In genomic region chr3:101603194-101603593, GRCm38 (mm10) we compare ENCODE assay signal across 7 mouse cellular contexts. TPM values are rescaled to one million over a fixed set of nuclear protein-coding genes. Genes with fewer than 3 reads are reported as not detected.
A peak's percentile ranks its signal among the peaks of the same experiment; 100 is the strongest.
DNase-seq lines count a peak whose midpoint lies in the region; ATAC-seq and TF ChIP-seq lines count a peak whose summit lies in the region.

No protein-coding gene starts in this region.

- peaks cover 31% of the 10 kb centered on the region; the same call in 1 of the 2 replicates for H3K4me1 ChIP-seq in lung, postnatal 0 days (ENCODE audit: insufficient read depth, low read depth, low read length)
- H3K4me1 ChIP-seq in forebrain, embryonic 10.5 days: peaks cover 70% of the 10 kb centered on the region
- peaks cover 25% of the 10 kb centered on the region for H3K4me1 ChIP-seq in kidney, postnatal 0 days (replicated peaks; ENCODE audit: insufficient read depth, low read length)
- peaks cover 15% of the 10 kb centered on the region; the same call in 1 of the 2 replicates for H3K4me1 ChIP-seq in small intestine, adult 2 months (ENCODE audit: control insufficient read depth, insufficient read depth, insufficient read length, low read length)

- peak overlapping the region; percentile 88 for H3K4me2 ChIP-seq in lung, postnatal 0 days (replicated peaks; ENCODE audit: low read depth, low read length)
- peak overlapping the region; percentile 70 for H3K4me2 ChIP-seq in kidney, postnatal 0 days (ENCODE audit: low read length)

- H3K36me3 ChIP-seq in lung, postnatal 0 days (ENCODE audit: insufficient read depth, low read length): no peaks in the 10 kb centered on the region
- no peaks in the 10 kb centered on the region for H3K36me3 ChIP-seq in forebrain, embryonic 10.5 days (replicated peaks)
- H3K36me3 ChIP-seq in kidney, postnatal 0 days (ENCODE audit: insufficient read depth, low read length): no peaks in the 10 kb centered on the region
- peaks cover 21% of the 10 kb centered on the region for H3K36me3 ChIP-seq in small intestine, adult 2 months (ENCODE audit: control insufficient read depth, insufficient read depth, low read length)

- TF ChIP-seq EP300 in lung, postnatal 0 days (IDR thresholded peaks at IDR 0.05): no peak

- no peak for TF ChIP-seq POLR2A in small intestine, adult 2 months (IDR thresholded peaks at IDR 0.05; ENCODE audit: low read depth, low read length)

- ATAC-seq in lung, postnatal 0 days: no peak
- no peak for ATAC-seq in kidney, postnatal 0 days (replicated peaks; ENCODE audit: low FRiP score, low read depth)

- no peak for TF ChIP-seq CTCF in lung, postnatal 0 days (IDR thresholded peaks at IDR 0.05)
- TF ChIP-seq CTCF in kidney, postnatal 0 days (IDR thresholded peaks at IDR 0.05; ENCODE audit: low read depth): no peak
- no peak for TF ChIP-seq CTCF in small intestine, adult 2 months (IDR thresholded peaks at IDR 0.05; ENCODE audit: extremely low read depth, insufficient read length, insufficient replicate concordance, low read depth, low read length)

- peak overlapping the region; percentile 86 for H3K9ac ChIP-seq in lung, postnatal 0 days (replicated peaks; ENCODE audit: low read depth)
- peak overlapping the region; percentile 95 for H3K9ac ChIP-seq in kidney, postnatal 0 days (ENCODE audit: low read depth, low read length)

- no peaks in the 10 kb centered on the region for H3K27me3 ChIP-seq in lung, postnatal 0 days (replicated peaks; ENCODE audit: insufficient read depth, low read length)
- peaks cover 17% of the 10 kb centered on the region for H3K27me3 ChIP-seq in forebrain, embryonic 10.5 days (ENCODE audit: poor library complexity, severe bottlenecking)
- H3K27me3 ChIP-seq in kidney, postnatal 0 days (ENCODE audit: insufficient read depth, low read length): no peaks in the 10 kb centered on the region
- H3K27me3 ChIP-seq in small intestine, adult 2 months (ENCODE audit: control insufficient read depth, insufficient read depth, low read length): no peaks in the 10 kb centered on the region

- H3K4me3 ChIP-seq in lung, postnatal 0 days (ENCODE audit: low read depth, low read length): peak overlapping the region; percentile 84
- H3K4me3 ChIP-seq in forebrain, embryonic 10.5 days: peak overlapping the region; percentile 91
- peak overlapping the region; percentile 80 for H3K4me3 ChIP-seq in kidney, postnatal 0 days (replicated peaks; ENCODE audit: low read depth, low read length)
- H3K4me3 ChIP-seq in small intestine, adult 2 months (ENCODE audit: low read depth, low read length): peak overlapping the region; percentile 87

- H3K9me3 ChIP-seq in lung, postnatal 0 days (ENCODE audit: low read length): no peaks in the 10 kb centered on the region
- H3K9me3 ChIP-seq in forebrain, embryonic 10.5 days: no peaks in the 10 kb centered on the region
- no peaks in the 10 kb centered on the region for H3K9me3 ChIP-seq in kidney, postnatal 0 days (replicated peaks; ENCODE audit: low read length)

- peak overlapping the region; percentile 99 for H3K27ac ChIP-seq in lung, postnatal 0 days (ENCODE audit: low read length)
- peak overlapping the region; percentile 99 for H3K27ac ChIP-seq in forebrain, embryonic 10.5 days
- peak overlapping the region; percentile 99 for H3K27ac ChIP-seq in kidney, postnatal 0 days
- H3K27ac ChIP-seq in small intestine, adult 2 months (ENCODE audit: insufficient read depth, low read depth, low read length): peak overlapping the region; percentile 99

- DNase-seq in lung, postnatal 0 days (ENCODE audit: low spot score): no peak
- DNase-seq in lung, postnatal 14 days: no peak
- no peak for DNase-seq in forebrain, embryonic 10.5 days (ENCODE audit: extremely low spot score, low spot score)
- no peak for DNase-seq in kidney, postnatal 0 days (ENCODE audit: low spot score)
- DNase-seq in thymus, postnatal 36 days: no peak
- DNase-seq in right cerebral cortex, postnatal 14 days: no peak

- WGBS in lung, postnatal 0 days: 32% methylated on average over 7 of the region's 7 CpGs
- WGBS in forebrain, embryonic 10.5 days: 47% methylated on average over 7 of the region's 7 CpGs
- 28% methylated on average over 7 of the region's 7 CpGs for WGBS in kidney, postnatal 0 days
- WGBS in small intestine, adult 2 months: 13% methylated on average over 7 of the region's 7 CpGs

RNA-seq across cellular contexts. Expression of gene Atp1a1, which starts 1.3 kb away (rescaled TPM):
- 123 and 136 TPM in 2 replicates for polyA plus RNA-seq in lung, postnatal 0 days (2015; fragmentation: Nextera tagmentation; extraction: Ambion mirVana)
- 42.8 and 48.2 TPM in 2 replicates for polyA plus RNA-seq in forebrain, embryonic 10.5 days (2016; fragmentation: Nextera tagmentation; extraction: Ambion mirVana)
- polyA plus RNA-seq in kidney, postnatal 0 days (2015; fragmentation: Nextera tagmentation; extraction: Ambion mirVana): 731 and 809 TPM in 2 replicates
- 458 and 1,132 TPM in 2 replicates for polyA plus RNA-seq in small intestine, adult 2 months (2012; rRNA removed)
